Mouse (Mus musculus) limb, embryonic 14.5 days (tissue): ENCODE measurements around the gene Olfr935. TPM values are rescaled to one million over a fixed set of nuclear protein-coding genes. Genes with fewer than 3 reads are reported as not detected.

Experiments
- ATAC-seq: fragments of 200-750 bp; cut with Nextera tagmentation; 2 replicates; pipeline ENCODE4 v1.8.0; 2017; ENCODE audit warnings: low read depth, moderate number of reproducible peaks, moderate TSS enrichment; ENCODE audit not compliant: low FRiP score
- DNase-seq: peaks from one replicate; pipeline ENCODE4 v3.0.0-alpha.2; 2015; ENCODE audit warnings: low spot score
- H3K27ac ChIP-seq: fragments of 300-500 bp; sonication (generic); replicated peaks from 2 replicates; pipeline ENCODE4 v1.5.1; 2014; ENCODE audit warnings: low read depth, mild to moderate bottlenecking, low read length, moderate library complexity, mixed read lengths
- H3K27me3 ChIP-seq: fragments of 300-500 bp; sonication (generic); 2 replicates; pipeline ENCODE4 v1.6.1; 2014; ENCODE audit warnings: low read length, mixed read lengths; ENCODE audit not compliant: control insufficient read depth, insufficient read depth
- H3K36me3 ChIP-seq: fragments of 300-500 bp; sonication (generic); 2 replicates; pipeline ENCODE4 v1.6.1; 2014; ENCODE audit warnings: mild to moderate bottlenecking, low read length, moderate library complexity, mixed read lengths; ENCODE audit not compliant: control insufficient read depth, insufficient read depth
- H3K4me1 ChIP-seq: fragments of 300-500 bp; sonication (generic); 2 replicates; pipeline ENCODE4 v1.6.1; 2014; ENCODE audit warnings: antibody characterized with exemption, low read length, mixed read lengths; ENCODE audit not compliant: control insufficient read depth, insufficient read depth
- H3K4me2 ChIP-seq: fragments of 300-500 bp; sonication (generic); replicated peaks from 2 replicates; pipeline ENCODE4 v1.6.1; 2014; ENCODE audit warnings: low read depth, mild to moderate bottlenecking, low read length, moderate library complexity; ENCODE audit not compliant: severe bottlenecking
- H3K4me3 ChIP-seq: fragments of 300-500 bp; sonication (generic); replicated peaks from 2 replicates; pipeline ENCODE4 v1.5.1; 2014; ENCODE audit warnings: low read length
- H3K9ac ChIP-seq: fragments of 300-500 bp; sonication (generic); 2 replicates; pipeline ENCODE4 v1.6.1; 2014; ENCODE audit warnings: mild to moderate bottlenecking, low read depth, low read length, moderate library complexity; ENCODE audit not compliant: severe bottlenecking
- H3K9me3 ChIP-seq: fragments of 300-500 bp; sonication (generic); 2 replicates; pipeline ENCODE4 v1.6.1; 2016; ENCODE audit warnings: low read length; ENCODE audit not compliant: control insufficient read depth
- POLR2A ChIP-seq: fragments of 200-500 bp; IDR thresholded peaks from 2 replicates; pipeline ENCODE4 v1.8.0; 2012; ENCODE audit warnings: inconsistent platforms, mild to moderate bottlenecking, moderate library complexity, borderline replicate concordance; ENCODE audit not compliant: insufficient read depth, insufficient read length; ENCODE audit errors: extremely low read depth
- WGBS: fragments of 180-500 bp; shearing (Covaris S2); extraction: QIAGEN DNeasy Blood & Tissue Kit; methylation state at CpG from one replicate; pipeline ENCODE4 v1.1.7; 2014; 5-methylcytosine and 5-hydroxymethylcytosine counted together
- polyA plus RNA-seq, 2 experiments: library from polyadenylated mRNA; depleted of rRNA in 1 of 2; stranded (reverse) in 1 of 2; unstranded in 1 of 2; fragments of >200 nt; fragmentation: Nextera tagmentation in 1 of 2; extraction: Ambion mirVana in 1 of 2; gene quantifications; 2 replicates each; pipeline versions ENCODE4 v1.2.1 to v1.2.3; 2012 to 2014

The Olfr935 gene
- polyA plus RNA-seq (2012; rRNA removed), result not detected in 2 replicates
- not detected in 2 replicates for polyA plus RNA-seq (2014; fragmentation: Nextera tagmentation; extraction: Ambion mirVana)

DNA sequence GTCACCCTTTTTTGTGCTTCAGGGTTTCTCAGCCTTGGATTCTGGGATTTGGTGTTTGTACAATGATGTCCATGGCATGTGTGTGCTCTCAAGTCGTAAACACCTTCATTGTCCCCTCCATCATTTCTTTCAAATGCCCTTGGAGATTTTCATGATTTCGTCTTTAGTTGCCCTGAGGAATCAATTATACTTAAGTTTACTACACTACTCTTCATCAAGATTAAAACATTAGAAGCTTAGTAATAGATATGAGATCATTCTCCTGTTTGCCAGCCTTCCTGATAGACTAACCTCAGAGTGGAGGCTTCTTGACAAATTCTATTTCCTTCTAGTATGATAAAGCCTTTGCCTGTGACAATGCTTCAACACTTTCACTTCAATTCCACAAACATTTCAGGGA, at the start of gene Olfr935:
Olfr935 (minus strand) TSS at position 101 of the 400 bp plus-strand sequence.
- DNase-seq (no peak), ATAC-seq (no peak)
- Histone ChIP-seq H3K4me3 (no peak within 1 kb of the TSS), H3K4me2 (no peak within 1 kb of the TSS), H3K9ac (no peak within 1 kb of the TSS), H3K27me3 (no peaks in the 10 kb centered on the region), H3K36me3 (no peaks in the 10 kb centered on the region), H3K9me3 (no peaks in the 10 kb centered on the region), H3K4me1 (no peaks in the 10 kb centered on the region), H3K27ac (no peak within 1 kb of the TSS)
- no peak for TF ChIP-seq POLR2A
- WGBS, result 64% methylated on average over 2 of the region's 2 CpGs

- H3K27ac ChIP-seq, result no peak within 1 kb of the TSS
- ATAC-seq (no peak), DNase-seq (no peak)
- H3K4me2 ChIP-seq, result no peak within 1 kb of the TSS
- H3K27me3 ChIP-seq, result no peaks in the 10 kb centered on the region
- H3K9ac ChIP-seq, result no peak within 1 kb of the TSS
- no peaks in the 10 kb centered on the region for H3K9me3 ChIP-seq
- WGBS, result 82% methylated on average over 1 of the region's 1 CpGs
- H3K4me1 ChIP-seq, result no peaks in the 10 kb centered on the region
- no peak for TF ChIP-seq POLR2A
- H3K4me3 ChIP-seq, result no peak within 1 kb of the TSS
- H3K36me3 ChIP-seq, result no peaks in the 10 kb centered on the region
Measured at GRCm38 (mm10) chr9:39023277-39023676, 23.8 kb upstream of the Olfr935 start, which contains the start of gene Olfr146. Gene Olfr146, minus strand, starts transcription at chr9:39023377.

DNA sequence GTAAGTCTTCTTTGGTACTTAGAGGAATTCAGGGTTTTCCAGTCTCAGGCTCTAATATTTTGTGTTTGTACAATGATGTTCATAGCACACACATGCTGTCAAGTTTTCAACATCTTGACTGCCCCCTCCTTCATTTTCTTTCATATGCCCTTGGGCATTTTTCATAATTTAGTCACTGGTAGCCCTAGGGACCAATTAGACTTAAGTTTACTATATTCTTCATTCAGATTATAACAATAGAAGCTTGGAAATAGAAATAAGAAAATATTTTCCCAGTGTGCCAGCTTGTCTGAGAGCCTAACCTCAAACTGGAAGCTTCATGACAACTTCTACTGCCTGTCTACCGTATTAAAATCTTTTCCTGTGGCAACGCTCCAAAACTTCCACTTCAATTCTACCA, 11.3 kb downstream of the Olfr935 start, which contains the start of gene Olfr934:
Olfr934 (minus strand) TSS at position 101 of the 400 bp plus-strand sequence.
- Histone ChIP-seq H3K4me3 (no peak within 1 kb of the TSS), H3K36me3 (no peaks in the 10 kb centered on the region), H3K27ac (no peak within 1 kb of the TSS), H3K9ac (no peak within 1 kb of the TSS), H3K4me2 (no peak within 1 kb of the TSS), H3K27me3 (no peaks in the 10 kb centered on the region), H3K9me3 (no peaks in the 10 kb centered on the region), H3K4me1 (no peaks in the 10 kb centered on the region)
- 86% methylated on average over 2 of the region's 2 CpGs for WGBS
- ATAC-seq (no peak), DNase-seq (no peak)
- TF ChIP-seq POLR2A, result no peak

- WGBS, result 74% methylated on average over 4 of the region's 4 CpGs
- Histone ChIP-seq H3K4me1 (no peaks in the 10 kb centered on the region), H3K4me3 (no peak within 1 kb of the TSS), H3K36me3 (no peaks in the 10 kb centered on the region), H3K27me3 (no peaks in the 10 kb centered on the region), H3K4me2 (no peak within 1 kb of the TSS), H3K9ac (no peak within 1 kb of the TSS), H3K9me3 (no peaks in the 10 kb centered on the region), H3K27ac (no peak within 1 kb of the TSS)
- DNase-seq, result no peak
- ATAC-seq, result no peak
- TF ChIP-seq POLR2A, result no peak
Measured at GRCm38 (mm10) chr9:38972013-38972412, 27.5 kb downstream of the Olfr935 start, which contains the start of gene Olfr933. Gene Olfr933, plus strand, starts transcription at chr9:38972313.

GRCm38 (mm10) chr9:38954124-38954416, 45.4 kb downstream of the Olfr935 start:
- Histone ChIP-seq H3K4me1 (no peaks in the 10 kb centered on the region), H3K9ac (no peak overlapping the region), H3K4me2 (no peak overlapping the region), H3K27ac (no peak overlapping the region), H3K27me3 (no peaks in the 10 kb centered on the region), H3K4me3 (no peak overlapping the region), H3K36me3 (no peaks in the 10 kb centered on the region), H3K9me3 (no peaks in the 10 kb centered on the region)
- TF ChIP-seq POLR2A, result no peak
- WGBS, result 82% methylated on average over 4 of the region's 4 CpGs
- peak; percentile 31 for DNase-seq
- no peak for ATAC-seq
